Mouse (Mus musculus): ENCODE results near the gene Gm9964. TPM values are rescaled to one million over a fixed set of nuclear protein-coding genes. Genes with fewer than 3 reads are reported as not detected.
A peak's percentile ranks its signal among the peaks of the same experiment; 100 is the strongest.

The Gm9964 gene
- total RNA-seq, 2 experiments from 2014 or later = 0.76 TPM; not detected in 1

- peak; percentile 90 to 91 for DNase-seq (ENCODE audit: low spot score in 2 of 2)
Measured at GRCm38 (mm10) chr11:79254391-79255098, 42.2 kb downstream of the Gm9964 start, which contains the start of gene Wsb1. Wsb1 (minus strand) TSS chr11:79254671.

GRCm38 (mm10) chr11:79253542-79254390, 42.9 kb downstream of the Gm9964 start:
- DNase-seq (ENCODE audit: low spot score in 2 of 2) = peak; percentile 28 to 30

GRCm38 (mm10) chr11:79252881-79253541, 43.7 kb downstream of the Gm9964 start:
- DNase-seq (ENCODE audit: low spot score in 2 of 2) = no peak

Other genes starting within 250 kb of the Gm9964 start
- 10 to 100 TPM; 16.0 to 16.9 TPM for gene Ksr1, start 150.5 kb downstream of the Gm9964 start, total RNA-seq (2021)
- gene Wsb1, start 42.2 kb downstream of the Gm9964 start, total RNA-seq (2021) = 100 to 1,000 TPM; 103 to 134 TPM
- 10 to 100 TPM; 74.9 to 76.1 TPM for gene Nf1, start 42.8 kb upstream of the Gm9964 start, total RNA-seq (2021)
- gene Omg, start 207.2 kb upstream of the Gm9964 start, total RNA-seq (2021) = 1 to 10 TPM; 8.1 to 9.7 TPM
- gene Evi2b, start 226.9 kb upstream of the Gm9964 start, total RNA-seq (2021) = 1 to 10 TPM; 1.6 to 2.5 TPM
- under 1 TPM; 0.17 TPM for gene Evi2, start 233.7 kb upstream of the Gm9964 start, total RNA-seq (2021)
- gene Evi2a, start 233.7 kb upstream of the Gm9964 start, total RNA-seq (2021) = 1 to 10 TPM; 2.2 to 2.8 TPM